Mouse (Mus musculus) embryonic fibroblast, embryonic 13.5 days (primary cell): ENCODE results near the gene Ankrd13b.

Experiments
- CTCF ChIP-seq: IDR thresholded peaks from 2 replicates; pipeline ENCODE4 v1.5.1; 2011; ENCODE audit warnings: mild to moderate bottlenecking, control low read depth, low read length, moderate library complexity, borderline replicate concordance; ENCODE audit not compliant: insufficient read depth
- POLR2A ChIP-seq: IDR thresholded peaks from 2 replicates; pipeline ENCODE4 v1.6.1; 2011; ENCODE audit warnings: low read depth, mild to moderate bottlenecking, control low read depth, low read length, moderate library complexity

- TF ChIP-seq POLR2A (no peak), CTCF (no peak)
Observed at GRCm38 (mm10) chr11:77520601-77521529, 31.4 kb upstream of the Ankrd13b start.
